Mouse (Mus musculus): Measurements from ENCODE around the gene Grm2. TPM values are rescaled to one million over a fixed set of nuclear protein-coding genes. Genes with fewer than 3 reads are reported as not detected.
"Not testable (repeated sequence)": the region's sequence is repeated elsewhere in the genome, so short reads cannot be mapped to it uniquely, and the experiment has no call there.

Grm2 gene
- polyA plus RNA-seq, 1 experiment from 2014 or later = 0.11 TPM

- Histone ChIP-seq H3K4me3 (ENCODE audit: low read depth, low read length) (no peak overlapping the region), H3K9ac (ENCODE audit: low read length) (no peak overlapping the region), H3K36me3 (ENCODE audit: control insufficient read depth, insufficient read depth, low read length) (no peaks in the 10 kb centered on the region), H3K4me1 (ENCODE audit: control insufficient read depth, insufficient read depth, low read length) (no peaks in the 10 kb centered on the region), H3K27ac (replicated peaks; ENCODE audit: low read depth, low read length) (no peak overlapping the region), H3K9me3 (ENCODE audit: control insufficient read depth, low read length) (no peaks in the 10 kb centered on the region), H3K27me3 (ENCODE audit: control insufficient read depth, insufficient read depth, low read length) (peaks cover 4% of the 10 kb centered on the region; the same call in 1 of the 2 replicates), H3K4me2 (ENCODE audit: low read depth, severe bottlenecking) (no peak overlapping the region)
- DNase-seq (ENCODE audit: low spot score) = peak; percentile 88
- ATAC-seq (ENCODE audit: insufficient number of reproducible peaks, low FRiP score, low TSS enrichment, low read depth) = no peak
- 36% methylated on average over 7 of the region's 7 CpGs for WGBS
These were observed 12.8 kb downstream of the Grm2 start for GRCm38 (mm10) chr9:106643128-106643527.

DNA sequence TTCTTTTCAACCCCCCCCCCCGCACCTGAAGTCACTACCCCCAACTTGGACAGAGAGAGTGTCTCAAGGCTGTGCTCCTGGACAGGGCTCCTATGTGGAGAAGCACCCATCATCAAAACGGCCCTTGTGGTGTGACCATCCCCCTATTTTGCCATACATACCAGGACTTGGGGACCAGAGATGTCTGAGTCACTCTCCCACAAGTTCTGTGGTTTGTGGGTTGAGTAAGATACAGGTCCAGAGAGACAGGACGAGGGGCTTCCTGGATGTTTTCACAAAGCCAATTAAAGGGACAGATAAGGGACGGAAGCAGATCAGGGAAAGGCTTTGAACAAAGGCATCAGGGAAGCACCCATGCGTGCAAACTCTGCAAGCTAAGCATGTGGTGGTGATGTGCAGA is 14.5 kb downstream of the Grm2 start:
- 71% methylated on average over 5 of the region's 5 CpGs for WGBS
- Histone ChIP-seq H3K36me3 (ENCODE audit: control insufficient read depth, insufficient read depth, low read length) (no peaks in the 10 kb centered on the region), H3K9me3 (ENCODE audit: control insufficient read depth, low read length) (no peaks in the 10 kb centered on the region), H3K27me3 (ENCODE audit: control insufficient read depth, insufficient read depth, low read length) (no peaks in the 10 kb centered on the region), H3K27ac (replicated peaks; ENCODE audit: low read depth, low read length) (no peak overlapping the region), H3K9ac (ENCODE audit: low read length) (no peak overlapping the region), H3K4me2 (ENCODE audit: low read depth, severe bottlenecking) (no peak overlapping the region), H3K4me1 (ENCODE audit: control insufficient read depth, insufficient read depth, low read length) (no peaks in the 10 kb centered on the region), H3K4me3 (ENCODE audit: low read depth, low read length) (no peak overlapping the region)
- DNase-seq (ENCODE audit: low spot score) (no peak), ATAC-seq (ENCODE audit: insufficient number of reproducible peaks, low FRiP score, low TSS enrichment, low read depth) (no peak)

GRCm38 (mm10) chr9:106638154-106638553 is 17.7 kb downstream of the Grm2 start:
- no peak for DNase-seq (ENCODE audit: low spot score)

GRCm38 (mm10) chr9:106632185-106632584 is 23.7 kb downstream of the Grm2 start:
- Histone ChIP-seq H3K4me1 (ENCODE audit: control insufficient read depth, insufficient read depth, low read length) (no peaks in the 10 kb centered on the region), H3K36me3 (ENCODE audit: control insufficient read depth, insufficient read depth, low read length) (no peaks in the 10 kb centered on the region), H3K27me3 (ENCODE audit: control insufficient read depth, insufficient read depth, low read length) (no peaks in the 10 kb centered on the region), H3K9ac (ENCODE audit: low read length) (no peak overlapping the region), H3K9me3 (ENCODE audit: control insufficient read depth, low read length) (no peaks in the 10 kb centered on the region), H3K4me2 (ENCODE audit: low read depth, severe bottlenecking) (no peak overlapping the region), H3K27ac (replicated peaks; ENCODE audit: low read depth, low read length) (no peak overlapping the region), H3K4me3 (ENCODE audit: low read depth, low read length) (no peak overlapping the region)
- DNase-seq (ENCODE audit: low spot score) (no peak), ATAC-seq (ENCODE audit: insufficient number of reproducible peaks, low FRiP score, low TSS enrichment, low read depth) (no peak)
- 66% methylated on average over 5 of the region's 5 CpGs for WGBS

More at GRCm38 (mm10) chr9:106638154-106638553, 17.7 kb downstream of the Grm2 start:
- no peak for ATAC-seq (ENCODE audit: insufficient number of reproducible peaks, low FRiP score, low TSS enrichment, low read depth)
- Histone ChIP-seq H3K9ac (ENCODE audit: low read length) (no peak overlapping the region), H3K9me3 (ENCODE audit: control insufficient read depth, low read length) (no peaks in the 10 kb centered on the region), H3K27me3 (ENCODE audit: control insufficient read depth, insufficient read depth, low read length) (no peaks in the 10 kb centered on the region), H3K4me3 (ENCODE audit: low read depth, low read length) (no peak overlapping the region), H3K4me2 (ENCODE audit: low read depth, severe bottlenecking) (no peak overlapping the region), H3K36me3 (ENCODE audit: control insufficient read depth, insufficient read depth, low read length) (no peaks in the 10 kb centered on the region), H3K27ac (replicated peaks; ENCODE audit: low read depth, low read length) (no peak overlapping the region), H3K4me1 (ENCODE audit: control insufficient read depth, insufficient read depth, low read length) (no peaks in the 10 kb centered on the region)
- 92% methylated on average over 8 of the region's 8 CpGs for WGBS

DNA sequence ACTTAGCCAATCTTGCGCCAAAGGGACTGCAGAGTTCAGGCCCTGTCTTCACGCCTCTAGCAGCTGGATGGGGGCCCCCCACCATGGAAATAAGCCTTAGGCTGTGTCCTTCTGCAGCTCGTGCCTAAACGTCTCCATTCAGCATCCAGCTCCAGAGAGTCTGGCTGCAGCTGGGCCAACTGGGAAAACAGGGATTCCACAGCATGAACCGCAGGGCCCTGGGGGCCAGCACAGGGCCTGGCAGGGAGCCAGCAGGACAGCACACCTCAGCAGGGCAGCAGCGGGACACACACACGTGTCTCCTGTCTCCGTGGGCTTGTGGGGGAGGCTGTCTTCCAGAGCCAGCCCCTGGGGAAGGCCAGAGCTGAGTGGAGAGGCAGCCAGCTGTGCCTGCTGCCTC is 28.1 kb downstream of the Grm2 start:
- 29% methylated on average over 8 of the region's 8 CpGs for WGBS
- ATAC-seq (ENCODE audit: insufficient number of reproducible peaks, low FRiP score, low TSS enrichment, low read depth); H3K9ac ChIP-seq (ENCODE audit: low read length); H3K27ac ChIP-seq (replicated peaks; ENCODE audit: low read depth, low read length); H3K4me1 ChIP-seq (ENCODE audit: control insufficient read depth, insufficient read depth, low read length); H3K4me3 ChIP-seq (ENCODE audit: low read depth, low read length); H3K27me3 ChIP-seq (ENCODE audit: control insufficient read depth, insufficient read depth, low read length); H3K4me2 ChIP-seq (ENCODE audit: low read depth, severe bottlenecking); H3K9me3 ChIP-seq (ENCODE audit: control insufficient read depth, low read length); H3K36me3 ChIP-seq (ENCODE audit: control insufficient read depth, insufficient read depth, low read length); DNase-seq (ENCODE audit: low spot score): not testable (repeated sequence)

DNA sequence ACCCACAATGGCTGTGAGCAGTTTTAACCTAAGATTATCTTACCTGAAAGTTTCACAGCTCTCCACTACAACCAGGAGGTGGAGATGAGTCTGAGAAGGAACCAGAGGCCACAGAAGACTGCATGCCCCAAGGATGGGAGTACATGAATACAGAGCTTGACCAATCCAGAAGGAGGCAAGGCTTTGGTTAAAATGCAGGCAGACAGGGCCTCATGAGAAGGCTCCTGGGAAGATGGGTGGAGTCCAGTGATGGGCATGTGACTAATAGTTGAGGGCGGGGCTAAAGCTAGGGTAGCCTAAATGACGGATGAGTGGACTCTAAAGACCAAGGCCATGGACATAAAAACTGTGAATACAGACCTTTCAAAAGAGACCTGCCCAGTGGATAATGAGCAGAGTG is 29.6 kb downstream of the Grm2 start, which contains the start of gene Iqcf6:
TSS of gene Iqcf6 (plus strand) at position 301 of the 400 bp plus-strand sequence.
- Histone ChIP-seq H3K4me1 (ENCODE audit: control insufficient read depth, insufficient read depth, low read length) (no peaks in the 10 kb centered on the region), H3K9ac (ENCODE audit: low read length) (no peak within 1 kb of the TSS), H3K4me2 (ENCODE audit: low read depth, severe bottlenecking) (no peak within 1 kb of the TSS), H3K36me3 (ENCODE audit: control insufficient read depth, insufficient read depth, low read length) (no peaks in the 10 kb centered on the region), H3K27ac (replicated peaks; ENCODE audit: low read depth, low read length) (no peak within 1 kb of the TSS), H3K4me3 (ENCODE audit: low read depth, low read length) (no peak within 1 kb of the TSS), H3K9me3 (ENCODE audit: control insufficient read depth, low read length) (no peaks in the 10 kb centered on the region), H3K27me3 (ENCODE audit: control insufficient read depth, insufficient read depth, low read length) (no peaks in the 10 kb centered on the region)
- no peak for ATAC-seq (ENCODE audit: insufficient number of reproducible peaks, low FRiP score, low TSS enrichment, low read depth)
- no peak for DNase-seq (ENCODE audit: low spot score)
- WGBS = 74% methylated on average over 2 of the region's 2 CpGs

- ATAC-seq (ENCODE audit: insufficient number of reproducible peaks, low FRiP score, low TSS enrichment, low read depth) (no peak), DNase-seq (ENCODE audit: low spot score) (no peak)
- Histone ChIP-seq H3K27me3 (ENCODE audit: control insufficient read depth, insufficient read depth, low read length) (no peaks in the 10 kb centered on the region), H3K9me3 (ENCODE audit: control insufficient read depth, low read length) (no peaks in the 10 kb centered on the region), H3K27ac (replicated peaks; ENCODE audit: low read depth, low read length) (no peak overlapping the region), H3K4me2 (ENCODE audit: low read depth, severe bottlenecking) (no peak overlapping the region), H3K36me3 (ENCODE audit: control insufficient read depth, insufficient read depth, low read length) (no peaks in the 10 kb centered on the region), H3K9ac (ENCODE audit: low read length) (no peak overlapping the region), H3K4me3 (ENCODE audit: low read depth, low read length) (no peak overlapping the region), H3K4me1 (ENCODE audit: control insufficient read depth, insufficient read depth, low read length) (no peaks in the 10 kb centered on the region)
- WGBS = 84% methylated on average over 3 of the region's 3 CpGs
These were observed 38.4 kb downstream of the Grm2 start for GRCm38 (mm10) chr9:106617496-106617895.

DNA sequence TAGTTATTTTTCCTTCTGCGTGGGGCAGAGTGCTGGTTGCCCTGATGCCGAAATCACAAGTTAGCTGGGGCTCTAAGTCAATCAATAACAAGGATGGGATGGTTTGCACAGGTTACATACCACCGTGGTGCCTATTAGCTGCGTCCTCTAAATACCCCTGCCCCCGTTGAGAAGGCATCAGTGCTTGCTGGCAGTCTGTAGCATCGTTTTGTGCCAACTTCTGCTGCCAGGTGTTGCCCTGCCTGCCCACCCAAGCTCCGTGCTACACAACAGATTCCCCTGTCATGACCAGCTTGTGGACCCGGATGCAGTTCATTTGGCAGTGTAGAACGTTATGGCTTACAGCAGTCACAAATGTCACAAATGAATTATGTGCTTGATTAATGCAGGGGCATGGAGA is 39.6 kb downstream of the Grm2 start:
- no peak overlapping the region for H3K4me2 ChIP-seq (ENCODE audit: low read depth, severe bottlenecking)
- no peak overlapping the region for H3K27ac ChIP-seq (replicated peaks; ENCODE audit: low read depth, low read length)
- no peaks in the 10 kb centered on the region for H3K4me1 ChIP-seq (ENCODE audit: control insufficient read depth, insufficient read depth, low read length)
- 86% methylated on average over 9 of the region's 9 CpGs for WGBS
- DNase-seq (ENCODE audit: low spot score) (no peak), ATAC-seq (ENCODE audit: insufficient number of reproducible peaks, low FRiP score, low TSS enrichment, low read depth) (no peak)
- no peak overlapping the region for H3K9ac ChIP-seq (ENCODE audit: low read length)
- no peak overlapping the region for H3K4me3 ChIP-seq (ENCODE audit: low read depth, low read length)
- no peaks in the 10 kb centered on the region for H3K9me3 ChIP-seq (ENCODE audit: control insufficient read depth, low read length)
- no peaks in the 10 kb centered on the region for H3K27me3 ChIP-seq (ENCODE audit: control insufficient read depth, insufficient read depth, low read length)
- no peaks in the 10 kb centered on the region for H3K36me3 ChIP-seq (ENCODE audit: control insufficient read depth, insufficient read depth, low read length)

- Histone ChIP-seq H3K9ac (ENCODE audit: low read length) (no peak overlapping the region), H3K4me3 (ENCODE audit: low read depth, low read length) (no peak overlapping the region), H3K9me3 (ENCODE audit: control insufficient read depth, low read length) (no peaks in the 10 kb centered on the region), H3K4me1 (ENCODE audit: control insufficient read depth, insufficient read depth, low read length) (no peaks in the 10 kb centered on the region), H3K27ac (replicated peaks; ENCODE audit: low read depth, low read length) (no peak overlapping the region), H3K36me3 (ENCODE audit: control insufficient read depth, insufficient read depth, low read length) (no peaks in the 10 kb centered on the region), H3K27me3 (ENCODE audit: control insufficient read depth, insufficient read depth, low read length) (no peaks in the 10 kb centered on the region), H3K4me2 (ENCODE audit: low read depth, severe bottlenecking) (no peak overlapping the region)
- no peak for ATAC-seq (ENCODE audit: insufficient number of reproducible peaks, low FRiP score, low TSS enrichment, low read depth)
- no peak for DNase-seq (ENCODE audit: low spot score)
- WGBS = 52% methylated on average over 3 of the region's 3 CpGs
These were observed 41.3 kb downstream of the Grm2 start for GRCm38 (mm10) chr9:106614616-106615015.
